Mouse (Mus musculus): ENCODE results near the gene Slc11a2.

Gene Slc11a2

DNA sequence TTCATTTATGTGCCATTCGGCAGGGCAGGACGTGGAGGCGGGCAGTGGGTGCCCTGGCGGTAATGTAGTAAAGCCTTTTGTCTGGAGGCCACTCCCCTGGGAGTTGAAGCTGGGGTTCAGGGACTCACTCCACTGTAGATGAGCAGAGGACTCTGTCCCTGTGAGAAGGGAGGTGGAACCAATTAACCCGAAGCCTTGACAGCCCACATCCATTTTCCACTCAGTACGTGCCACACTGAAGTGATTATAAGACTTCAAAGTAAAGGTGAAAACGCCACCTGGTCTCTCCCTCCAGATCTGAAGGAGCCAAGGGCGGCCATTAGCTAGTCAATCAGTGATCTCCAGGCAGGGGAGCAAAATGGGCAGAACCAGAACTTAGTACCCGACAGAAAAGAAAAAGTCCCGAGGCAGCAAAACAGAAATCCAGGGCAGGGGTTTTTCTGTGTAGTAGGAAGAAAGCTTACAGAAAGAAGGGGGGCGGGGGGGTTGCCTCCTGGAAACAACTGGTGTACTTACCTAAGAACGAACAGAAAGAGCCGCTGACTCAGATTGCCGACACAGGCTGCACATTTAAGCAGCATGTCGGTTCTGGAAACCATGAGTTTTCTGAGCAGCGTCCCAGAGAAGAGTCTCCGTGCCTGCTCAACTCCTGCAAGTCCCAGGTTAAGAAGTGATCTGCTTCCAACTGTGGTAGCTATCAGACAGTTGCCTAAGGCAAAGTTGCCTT is at the start of gene Slc11a2:
Gene Slc11a2 (minus strand): TSS at position 677 of the 727 bp plus-strand sequence.
- peak; percentile 67 for DNase-seq

DNA sequence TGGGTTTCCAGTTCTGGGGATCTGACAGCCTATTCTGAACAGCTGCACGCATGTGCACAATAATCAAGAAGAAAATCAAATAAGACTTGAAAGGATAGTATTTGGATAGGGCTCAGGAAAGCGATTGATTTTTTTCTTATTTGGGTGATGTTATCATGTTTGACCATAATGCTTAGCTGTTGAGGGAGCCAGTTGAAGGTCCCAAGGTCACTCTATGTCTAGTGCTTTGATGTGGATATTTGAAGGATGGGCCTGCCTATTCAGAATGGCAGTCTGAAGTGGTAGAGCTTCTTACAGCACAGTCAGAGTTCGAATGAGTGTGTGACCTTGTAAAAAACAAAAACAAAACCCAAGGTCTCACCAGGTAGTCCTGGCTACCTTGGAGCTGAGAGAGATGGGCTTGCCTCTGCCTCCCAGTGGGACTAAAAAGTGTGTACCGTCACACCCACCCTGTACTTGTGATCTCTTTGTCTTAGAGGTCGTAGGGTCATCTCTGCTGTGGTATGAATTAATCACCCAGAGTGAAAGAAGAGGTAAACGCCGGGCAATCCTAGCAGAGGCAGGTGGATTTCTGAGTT is 49.1 kb upstream of the Slc11a2 start:
- DNase-seq: no peak

DNA sequence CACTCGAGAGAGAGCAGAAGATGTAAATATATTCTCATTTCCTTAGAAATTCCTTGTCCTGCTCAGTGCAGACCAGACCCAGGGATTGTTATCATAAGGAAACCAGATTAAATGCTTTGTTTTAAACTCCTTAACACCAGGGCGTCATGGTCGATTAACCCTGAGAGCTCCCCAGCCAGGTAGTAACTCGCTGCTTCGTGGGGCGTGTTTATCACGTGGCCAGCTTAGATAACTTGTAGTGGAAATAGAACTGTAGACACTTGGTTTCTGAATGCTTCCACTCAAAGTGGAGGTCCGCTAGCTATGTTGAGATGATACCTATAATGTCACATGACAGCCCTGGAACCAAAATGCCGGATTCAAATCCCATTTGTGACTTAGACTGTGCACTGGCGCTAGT is 45.2 kb upstream of the Slc11a2 start:
- no peak for DNase-seq

DNA sequence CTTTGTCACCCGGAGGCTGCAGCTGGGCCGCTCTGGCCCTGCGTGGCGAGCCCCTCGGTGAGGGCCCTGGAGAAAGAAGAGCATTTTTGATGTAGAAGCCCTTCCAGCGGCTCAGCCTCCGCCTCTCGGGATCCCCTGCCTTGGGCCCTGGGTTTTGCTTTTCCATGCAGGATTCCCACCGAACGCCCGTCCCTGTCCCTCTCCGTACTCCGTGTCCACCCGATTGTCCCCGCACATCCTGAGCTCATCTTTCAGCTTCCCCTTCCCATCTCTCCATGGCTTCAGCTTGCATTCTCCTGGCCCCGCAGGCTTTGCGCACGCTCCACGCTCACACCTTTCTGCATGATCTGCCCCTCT is 44.3 kb upstream of the Slc11a2 start:
- no peak for DNase-seq

DNA sequence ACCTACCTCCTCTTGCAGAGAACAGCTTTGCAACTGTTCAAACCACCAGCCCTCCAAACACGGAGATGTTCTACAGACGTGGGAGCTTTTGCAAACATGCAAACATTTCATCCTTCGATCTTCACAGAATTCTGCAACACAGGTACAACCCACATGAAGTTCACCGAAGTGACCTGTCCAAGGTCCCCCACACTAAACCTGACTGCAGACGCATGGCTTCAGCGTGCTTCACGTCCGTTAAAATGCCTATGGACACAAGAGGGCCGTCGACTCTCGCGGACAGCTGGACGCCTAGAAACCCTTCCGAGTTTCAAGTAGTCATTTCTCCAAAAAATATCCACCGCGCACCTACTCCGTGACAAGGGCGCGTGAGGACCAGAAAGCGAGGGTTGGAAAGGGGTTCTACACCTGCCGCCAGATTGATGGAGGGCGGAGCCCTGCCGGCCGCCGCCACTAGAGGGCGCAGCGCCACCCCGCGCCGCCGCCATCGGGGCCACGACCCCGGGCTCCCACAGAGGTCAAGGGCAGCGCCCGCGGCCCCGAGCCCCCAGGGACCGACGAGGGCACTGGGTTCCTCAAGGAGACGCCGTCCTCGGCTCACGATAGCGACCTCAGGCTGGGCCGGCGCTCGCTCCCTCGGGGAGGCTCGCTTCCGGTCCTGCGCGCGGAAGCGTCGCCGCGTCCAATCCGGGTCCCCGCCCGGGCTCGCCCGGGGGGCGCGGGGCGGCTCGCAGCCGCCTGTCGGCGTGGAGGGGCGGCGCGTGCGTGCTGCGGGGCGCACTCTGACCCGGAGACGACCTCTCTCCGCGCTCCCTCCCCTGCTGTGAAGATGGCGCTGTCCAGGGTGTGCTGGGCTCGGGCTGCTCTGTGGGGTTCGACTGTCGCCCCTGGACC is 43.7 kb upstream of the Slc11a2 start, which contains the start of gene Letmd1:
Gene Letmd1 (plus strand): TSS at position 729 of the 894 bp plus-strand sequence.
- DNase-seq: peak; percentile 94

DNA sequence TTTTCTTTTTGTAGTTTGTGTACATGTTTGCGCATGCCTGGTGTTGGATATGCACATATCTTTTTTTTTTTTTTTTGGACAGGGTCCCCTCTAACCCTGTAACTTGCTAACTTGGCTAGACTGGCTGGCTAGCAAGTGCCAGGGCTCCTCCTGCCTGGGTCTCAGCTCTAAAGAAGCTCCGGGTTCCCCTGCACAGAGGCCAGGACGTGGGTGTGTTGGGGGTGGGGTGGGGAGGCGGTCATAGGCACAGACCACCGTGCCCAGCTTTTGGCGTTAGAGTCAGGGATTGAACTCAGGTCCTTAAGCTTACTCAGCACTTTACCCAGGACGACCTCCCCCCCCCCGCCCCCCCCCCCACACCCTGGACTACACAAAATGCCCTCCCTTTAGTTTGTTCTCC is 42.9 kb upstream of the Slc11a2 start:
- no peak for DNase-seq

DNA sequence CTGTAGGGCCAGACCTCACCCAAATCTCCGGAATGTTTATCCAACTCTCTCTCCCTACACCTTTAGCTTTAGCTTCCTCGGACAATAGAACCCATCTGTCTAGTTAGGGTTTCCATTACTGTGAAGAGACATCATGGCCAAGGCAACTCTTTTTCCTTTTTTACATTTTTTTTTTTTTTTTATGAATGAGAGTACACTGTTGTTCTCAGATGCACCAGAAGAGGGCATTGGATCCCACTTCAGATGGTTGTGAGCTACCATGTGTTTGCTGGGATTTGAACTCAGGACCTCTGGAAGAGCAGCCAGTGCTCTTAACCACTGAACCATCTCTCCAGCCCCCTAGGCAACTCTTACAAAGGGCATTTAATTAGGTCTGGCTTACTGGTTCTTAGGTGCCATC is 40.6 kb upstream of the Slc11a2 start:
- DNase-seq: no peak

DNA sequence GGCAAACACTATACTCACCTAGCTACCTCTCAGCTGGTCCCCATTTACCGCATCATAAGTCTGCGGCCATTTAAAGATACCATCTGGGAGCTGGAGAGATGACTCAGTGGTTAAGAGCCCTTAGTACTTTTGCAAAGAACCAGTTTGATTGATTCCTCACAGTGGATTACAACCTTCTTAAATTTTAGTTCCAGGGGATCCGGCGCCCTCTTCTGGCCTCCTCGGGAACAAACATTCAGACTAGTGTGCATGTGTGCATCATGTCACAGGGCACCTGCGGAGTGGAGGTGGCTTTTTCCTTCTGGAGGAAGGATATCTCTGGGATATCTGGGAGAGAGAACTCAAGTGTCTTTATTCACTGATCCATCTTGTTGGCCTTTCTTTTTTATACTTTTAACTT is 38.8 kb upstream of the Slc11a2 start:
- peak; percentile 85 for DNase-seq

DNA sequence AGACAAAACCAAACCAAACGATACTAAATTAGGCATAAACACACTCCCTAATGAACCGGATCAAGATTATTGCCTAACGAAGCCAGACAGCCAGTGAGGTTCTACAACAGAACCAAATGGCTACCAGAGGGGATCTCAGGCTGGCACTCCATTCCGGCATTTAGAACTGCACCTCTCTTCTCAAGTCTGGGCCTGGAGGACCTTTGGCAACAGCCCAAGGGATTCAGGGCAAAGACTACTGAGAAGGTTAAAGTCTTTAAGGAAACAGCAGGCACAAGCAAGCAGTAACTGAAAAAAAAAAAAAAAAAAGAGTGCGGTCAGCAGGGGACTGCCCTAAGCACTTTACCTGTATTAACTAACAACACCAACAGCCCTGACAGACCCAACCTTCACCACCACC is 37.2 kb upstream of the Slc11a2 start:
- peak; percentile 76 for DNase-seq

DNA sequence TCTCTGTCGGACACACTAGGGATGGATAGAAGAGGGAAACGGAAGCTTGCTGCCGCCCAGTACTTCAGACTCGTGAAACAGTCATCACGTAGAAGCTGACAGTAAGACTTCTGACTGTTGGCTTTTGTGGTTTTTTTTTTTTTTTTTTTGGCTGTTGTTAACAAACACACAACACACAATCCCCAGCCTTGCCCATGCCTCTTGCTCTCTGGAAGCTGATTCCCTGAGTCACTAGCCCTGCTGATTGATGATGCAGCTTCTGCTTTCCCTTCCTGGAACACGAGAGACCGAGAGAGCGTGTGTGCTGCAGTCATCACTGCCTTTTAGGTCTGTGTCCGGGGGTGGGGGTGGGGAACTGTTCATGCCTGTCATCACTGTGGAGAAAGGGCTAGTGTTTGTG is 36.8 kb upstream of the Slc11a2 start:
- DNase-seq: no peak

DNA sequence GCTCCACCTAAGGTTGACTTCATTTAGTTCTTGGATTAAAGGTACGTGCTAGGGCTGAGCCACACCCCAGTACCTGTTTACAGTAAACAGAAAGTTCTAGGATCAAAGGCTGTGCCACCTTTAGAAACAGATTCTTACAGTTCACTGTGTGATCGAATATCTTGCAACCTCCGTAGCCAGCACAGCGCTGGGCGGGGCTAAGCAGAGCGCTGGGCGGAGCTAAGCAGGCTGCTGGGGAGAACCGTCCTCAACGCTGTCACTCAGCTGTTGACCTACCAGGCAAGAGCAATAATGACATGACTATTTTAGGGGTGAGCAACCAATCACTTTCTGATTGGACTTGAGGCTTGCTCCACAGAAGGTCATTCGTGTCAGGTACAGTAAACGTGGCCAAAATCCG is 36.1 kb upstream of the Slc11a2 start:
- peak; percentile 50 for DNase-seq

DNA sequence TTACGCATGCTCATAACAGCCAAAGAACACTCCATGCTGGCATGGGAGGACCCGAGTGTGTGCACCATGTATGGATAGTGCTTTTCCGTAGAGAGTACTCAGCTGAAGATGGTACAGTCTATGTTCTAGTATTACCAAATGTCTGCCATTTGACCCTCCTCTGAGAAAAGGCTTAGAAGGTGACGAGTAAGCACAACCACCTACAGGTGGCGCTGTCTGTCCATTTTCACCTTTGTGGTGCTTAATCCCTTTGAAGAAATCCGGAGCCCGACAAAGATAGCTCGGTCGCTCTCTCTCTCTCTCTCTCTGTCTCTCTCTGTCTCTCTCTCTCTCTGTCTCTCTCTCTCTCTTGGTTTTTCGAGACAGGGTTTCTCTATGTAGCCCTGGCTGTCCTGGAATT is 33.2 kb upstream of the Slc11a2 start:
- DNase-seq: peak; percentile 83

DNA sequence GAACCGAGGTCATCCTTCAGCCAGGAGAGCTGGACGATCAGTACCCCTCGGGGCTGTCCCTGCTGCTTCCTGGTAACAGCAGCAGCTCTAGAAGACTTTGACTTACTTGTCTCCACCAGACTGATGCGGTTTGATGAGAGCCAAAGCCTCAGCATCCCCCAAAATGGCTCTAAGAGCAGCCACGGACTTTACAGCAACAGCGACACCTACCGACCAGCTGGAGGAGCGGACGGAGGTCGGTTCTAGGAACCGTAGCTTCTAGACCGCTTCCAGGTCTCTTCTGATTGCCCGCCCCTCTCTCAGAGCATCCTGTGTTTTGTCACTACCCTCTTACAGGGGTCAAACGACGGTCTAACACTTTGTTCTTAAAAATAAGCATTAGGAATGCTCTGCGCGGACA is 32.5 kb upstream of the Slc11a2 start:
- DNase-seq: peak; percentile 87

DNA sequence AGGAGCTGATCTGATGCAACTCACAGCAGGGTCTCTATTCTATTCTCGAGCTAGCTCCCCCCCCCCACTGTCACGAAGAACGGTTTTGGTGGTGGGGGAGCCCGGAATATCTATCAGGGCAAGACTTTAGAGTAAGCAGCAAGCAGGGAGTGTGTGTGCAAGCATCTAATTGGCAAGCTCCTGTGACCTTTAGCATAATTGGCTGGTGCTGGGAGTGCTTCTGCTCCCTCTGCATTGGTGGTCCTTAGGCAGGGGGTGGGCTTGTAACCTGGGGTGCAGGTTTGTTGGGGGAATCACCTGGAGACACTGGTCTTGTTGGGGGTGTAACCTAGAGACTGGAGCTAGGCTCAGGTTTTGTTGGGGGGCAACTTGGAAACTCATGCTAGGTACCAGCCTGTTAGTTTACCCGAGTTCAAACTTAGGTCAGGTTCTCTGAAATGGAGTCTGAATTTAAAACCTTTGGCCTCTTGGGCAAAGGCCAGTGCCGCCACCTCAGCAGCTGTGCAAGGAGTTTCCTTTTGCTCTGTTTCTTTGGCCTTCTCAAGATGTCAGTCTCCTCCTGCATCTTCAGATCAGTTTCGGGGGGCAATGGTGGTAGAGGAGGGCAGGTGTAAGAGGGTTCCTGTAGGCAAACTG is 31.6 kb upstream of the Slc11a2 start:
- peak; percentile 71 for DNase-seq

DNA sequence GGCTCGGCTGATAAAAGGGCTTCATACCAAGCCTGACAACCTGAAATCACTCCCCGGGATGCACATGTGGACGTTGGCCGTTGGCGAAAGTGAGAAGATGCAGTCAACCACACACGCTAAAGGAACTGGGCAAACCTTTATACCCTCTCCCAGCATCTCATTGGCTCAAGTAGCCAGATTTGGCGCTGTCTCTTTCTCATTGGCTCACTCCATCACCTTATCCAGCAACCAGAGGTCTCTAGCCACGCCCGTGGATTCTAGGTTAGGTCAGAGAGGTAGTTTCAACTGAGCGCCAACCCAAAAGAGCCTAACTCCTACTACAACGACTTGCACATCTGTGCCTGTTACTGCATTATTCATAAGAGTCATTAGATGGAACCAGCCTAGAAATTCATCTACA is 27.6 kb upstream of the Slc11a2 start:
- DNase-seq: no peak

DNA sequence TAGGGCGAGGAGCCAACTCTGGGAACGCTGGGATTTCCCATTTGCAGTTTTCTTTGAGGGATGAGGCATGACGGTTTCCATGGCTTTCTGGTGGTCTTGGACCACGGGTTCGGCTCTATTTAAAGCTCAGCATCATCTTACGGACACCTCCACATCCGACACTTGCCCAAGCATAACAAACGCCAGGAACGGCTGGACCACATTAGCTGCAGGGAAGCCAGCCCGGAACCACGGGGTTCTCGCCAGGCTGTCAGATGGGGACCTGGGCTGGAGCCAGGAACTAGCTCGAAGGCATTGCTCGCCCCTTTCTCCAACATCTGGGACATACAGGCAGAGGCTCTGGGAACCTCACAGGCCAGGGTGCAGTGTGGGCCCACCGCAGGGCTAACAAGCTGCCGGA is 26.4 kb upstream of the Slc11a2 start:
- peak; percentile 62 for DNase-seq

DNA sequence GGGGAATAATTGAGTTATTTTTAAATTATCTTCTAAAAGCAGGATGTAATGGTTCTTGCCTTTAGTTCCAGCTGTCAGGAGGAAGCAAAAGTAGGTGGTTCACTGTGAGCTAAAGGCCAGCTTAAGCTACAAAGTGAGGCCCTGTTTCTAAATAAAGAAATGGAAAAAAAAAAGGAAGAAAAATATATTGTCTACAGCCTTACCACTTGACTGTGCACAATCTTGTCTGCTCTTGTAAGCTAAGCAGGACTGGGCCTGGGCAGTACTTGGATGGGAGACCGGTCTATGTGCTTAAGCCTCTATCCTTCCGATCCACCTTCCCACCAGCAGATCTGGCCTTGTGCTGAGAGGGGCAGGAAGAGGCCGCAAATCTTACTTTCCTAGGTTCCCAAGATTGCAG is 24.6 kb upstream of the Slc11a2 start:
- DNase-seq: no peak

DNA sequence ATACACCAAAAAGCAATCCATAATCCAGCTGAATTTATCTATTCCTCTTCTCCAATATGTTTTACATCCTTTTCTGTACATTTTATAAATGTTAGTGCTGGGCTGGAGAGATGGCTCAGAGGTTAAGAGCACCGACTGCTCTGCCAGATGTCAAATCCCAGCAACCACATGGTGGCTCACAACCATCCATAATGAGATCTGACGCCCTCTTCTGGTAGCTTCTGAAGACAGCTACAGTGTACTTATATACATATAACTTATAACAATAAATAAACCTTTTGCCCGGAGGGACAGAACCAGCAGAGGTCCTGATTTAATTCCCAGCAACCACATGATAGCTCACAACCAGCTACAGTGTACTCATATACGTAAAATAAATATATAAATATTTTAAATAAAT is 23.7 kb upstream of the Slc11a2 start:
- no peak for DNase-seq

DNA sequence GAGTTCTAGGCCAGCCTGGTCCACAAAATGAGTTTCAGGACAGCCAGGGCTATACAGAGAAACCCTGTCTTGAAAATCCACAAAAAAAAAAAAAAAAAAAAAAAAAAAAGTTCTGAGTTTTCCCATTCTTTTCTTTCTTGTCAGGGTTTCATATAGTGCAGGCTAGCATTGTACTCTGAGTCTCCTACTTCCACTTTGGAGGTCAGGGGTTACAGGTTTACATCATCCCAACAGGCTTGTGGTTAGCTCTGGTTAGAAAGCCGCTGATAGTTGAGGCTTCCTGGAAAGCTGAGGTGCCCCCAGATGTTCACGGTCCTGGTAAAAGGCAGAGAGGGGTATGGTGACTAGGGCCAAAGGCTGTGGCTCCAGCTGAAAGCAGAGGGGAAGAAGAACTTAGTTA is 22.0 kb upstream of the Slc11a2 start:
- DNase-seq: no peak

DNA sequence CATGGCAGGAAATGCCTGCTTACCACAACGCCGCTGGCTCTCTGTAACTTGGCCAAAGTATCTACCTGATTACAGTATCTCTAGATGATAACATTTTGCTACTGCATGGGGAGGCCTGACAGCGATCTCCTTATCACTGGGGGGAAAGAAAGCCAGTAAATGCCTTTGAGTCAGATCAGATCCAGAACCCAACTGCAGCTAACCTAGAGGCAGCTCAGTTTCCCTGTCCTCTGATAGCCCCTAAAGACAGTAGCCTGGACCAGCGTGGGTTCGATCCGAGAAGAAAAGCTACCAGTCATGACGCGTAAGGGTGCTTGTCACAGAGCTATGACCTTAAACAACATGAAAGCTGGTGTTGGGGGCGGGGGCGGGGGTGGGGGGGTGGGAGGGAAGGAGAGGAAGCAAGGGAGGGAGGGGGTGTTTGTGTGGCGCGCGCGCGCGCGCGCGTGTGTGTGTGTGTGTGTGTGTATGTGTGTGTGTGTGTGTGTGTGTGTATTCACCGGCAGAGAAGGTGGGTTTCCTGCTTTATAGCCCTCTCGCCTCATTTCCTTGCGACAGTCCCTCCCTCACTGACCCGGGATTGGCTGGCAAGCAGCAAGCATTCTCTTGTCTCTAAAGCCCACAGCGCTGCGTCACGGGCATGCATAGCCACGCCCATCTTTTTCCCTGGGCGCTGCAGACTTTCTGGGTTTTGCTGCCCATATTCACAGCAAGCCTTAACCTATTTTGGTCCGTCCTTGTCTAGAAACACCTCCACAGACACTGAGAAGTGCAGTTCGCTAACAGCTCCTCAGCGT is 18.5 kb upstream of the Slc11a2 start:
- peak; percentile 92 for DNase-seq

DNA sequence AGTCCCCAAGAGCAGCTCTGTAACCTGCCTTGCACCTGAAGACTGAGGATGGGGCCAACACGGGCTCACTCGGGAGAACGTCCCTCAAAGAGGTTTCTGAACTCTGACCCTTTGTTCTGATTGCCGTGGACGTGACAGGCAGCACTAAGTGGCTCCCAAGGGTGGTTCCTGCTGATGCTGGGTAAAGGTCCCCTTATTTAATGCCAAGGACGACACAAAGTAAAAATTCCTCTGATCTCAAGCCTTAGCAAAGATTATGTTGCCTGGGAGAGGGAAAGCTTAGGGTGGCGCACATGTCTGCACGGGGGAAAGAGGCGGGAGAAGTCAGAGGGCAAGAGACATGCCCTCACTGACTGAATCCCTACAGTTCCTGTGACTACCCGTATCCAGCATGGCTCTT is 11.6 kb upstream of the Slc11a2 start:
- DNase-seq: no peak

DNA sequence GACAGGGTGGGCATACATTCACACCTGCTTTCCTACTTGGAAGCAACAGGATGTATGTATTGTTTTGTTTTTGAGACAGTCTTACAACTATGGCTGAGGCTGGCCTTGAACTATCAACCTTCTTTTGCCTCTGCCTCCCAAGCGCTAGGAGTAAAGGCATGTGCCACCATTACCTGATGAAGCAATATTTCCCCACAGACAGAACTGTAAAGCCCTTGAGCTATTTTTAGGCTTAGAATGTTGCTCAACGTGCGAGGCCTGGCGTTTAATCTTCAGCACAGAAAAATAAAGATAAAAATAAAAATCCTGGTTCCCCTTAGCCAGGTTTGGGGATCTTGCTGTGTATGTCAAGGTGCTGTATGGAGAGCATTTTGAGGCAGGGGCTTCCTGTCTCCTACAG is 11.2 kb upstream of the Slc11a2 start:
- no peak for DNase-seq

DNA sequence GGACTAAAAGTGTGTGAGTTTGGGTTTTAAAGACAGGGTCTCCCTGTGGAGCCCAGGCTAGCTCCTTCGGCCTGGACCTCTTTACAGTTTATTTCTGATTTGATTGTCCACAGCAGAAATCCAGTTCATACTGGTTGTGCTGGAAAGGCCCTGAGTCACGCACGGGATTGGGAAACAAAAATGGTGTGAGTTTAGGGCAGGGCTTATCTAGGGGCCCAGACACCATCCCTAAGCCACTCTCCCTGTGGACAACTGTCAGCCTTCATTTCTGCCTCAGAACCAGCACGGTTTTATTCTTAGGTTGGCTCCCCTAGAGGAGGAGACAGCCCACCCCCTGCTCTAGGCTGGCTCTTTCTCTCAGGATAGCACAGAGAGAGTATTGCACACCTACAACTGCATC is 8.4 kb upstream of the Slc11a2 start:
- DNase-seq: no peak

All from kidney, postnatal 10 days (tissue).